Mouse (Mus musculus) midbrain, embryonic 15.5 days (tissue): ENCODE data around the gene Riox2. TPM values are rescaled to one million over a fixed set of nuclear protein-coding genes. Genes with fewer than 3 reads are reported as not detected.
"Not testable (repeated sequence)": the region's sequence is repeated elsewhere in the genome, so short reads cannot be mapped to it uniquely, and the experiment has no call there.

Experiments used
- ATAC-seq: fragments of 200-750 bp; cut with Nextera tagmentation; replicated peaks from 2 replicates; pipeline ENCODE4 v1.8.0; 2017; ENCODE audit warnings: moderate TSS enrichment
- H3K27ac ChIP-seq: fragments of 300-500 bp; sonication (generic); 2 replicates; pipeline ENCODE4 v1.5.1; 2015; ENCODE audit warnings: mild to moderate bottlenecking, inconsistent platforms
- H3K27me3 ChIP-seq: fragments of 300-500 bp; sonication (generic); replicated peaks from 2 replicates; pipeline ENCODE4 v1.6.1; 2015; ENCODE audit warnings: inconsistent platforms
- H3K36me3 ChIP-seq: fragments of 300-500 bp; sonication (generic); replicated peaks from 2 replicates; pipeline ENCODE4 v1.6.1; 2015; ENCODE audit warnings: inconsistent platforms
- H3K4me1 ChIP-seq: fragments of 300-500 bp; sonication (generic); 2 replicates; pipeline ENCODE4 v1.6.1; 2015; ENCODE audit warnings: inconsistent platforms
- H3K4me2 ChIP-seq: fragments of 300-500 bp; sonication (generic); 2 replicates; pipeline ENCODE4 v1.6.1; 2015; ENCODE audit warnings: inconsistent platforms, mild to moderate bottlenecking, moderate library complexity
- H3K4me3 ChIP-seq: fragments of 300-500 bp; sonication (generic); 2 replicates; pipeline ENCODE4 v1.5.1; 2015; ENCODE audit warnings: mild to moderate bottlenecking, inconsistent platforms
- H3K9ac ChIP-seq: fragments of 300-500 bp; sonication (generic); 2 replicates; pipeline ENCODE4 v1.6.1; 2015; ENCODE audit warnings: mild to moderate bottlenecking, inconsistent platforms
- H3K9me3 ChIP-seq: fragments of 300-500 bp; sonication (generic); 2 replicates; pipeline ENCODE4 v1.6.1; 2016; ENCODE audit warnings: inconsistent platforms
- WGBS: fragments of 180-500 bp; shearing (Covaris S2); methylation state at CpG from one replicate; pipeline ENCODE4 v1.1.7; 2015; ENCODE audit warnings: mixed read lengths; 5-methylcytosine and 5-hydroxymethylcytosine counted together
- polyA plus RNA-seq: library from polyadenylated mRNA; unstranded; fragments of >200 nt; fragmentation: Nextera tagmentation; extraction: Ambion mirVana; gene quantifications from 2 replicates; pipeline ENCODE4 v1.2.1, GENCODE M21; 2015

Gene Riox2
- polyA plus RNA-seq = 13.6 and 14.0 TPM in 2 replicates

- Histone ChIP-seq H3K9me3 (no peaks in the 10 kb centered on the region), H3K27me3 (no peaks in the 10 kb centered on the region), H3K36me3 (no peaks in the 10 kb centered on the region), H3K4me2 (peak within 1 kb of the TSS; percentile 83), H3K27ac (no peak within 1 kb of the TSS), H3K4me3 (peak within 1 kb of the TSS; percentile 77), H3K4me1 (peaks cover 7% of the 10 kb centered on the region; the same call in 1 of the 2 replicates), H3K9ac (peak within 1 kb of the TSS; percentile 54; the same call in 1 of the 2 replicates)
- ATAC-seq = peak; percentile 96
- WGBS = 1% methylated on average over 56 of the region's 56 CpGs
Observed at GRCm38 (mm10) chr16:59471637-59472278, at the start of gene Riox2. Riox2 (plus strand) TSS chr16:59471775.

GRCm38 (mm10) chr16:59427960-59428359 is 43.6 kb upstream of the Riox2 start:
- 57% methylated on average over 7 of the region's 7 CpGs for WGBS
- Histone ChIP-seq H3K27me3 (no peaks in the 10 kb centered on the region), H3K4me3 (no peak overlapping the region), H3K27ac (no peak overlapping the region), H3K36me3 (no peaks in the 10 kb centered on the region), H3K9ac (no peak overlapping the region), H3K9me3 (no peaks in the 10 kb centered on the region), H3K4me1 (no peaks in the 10 kb centered on the region), H3K4me2 (no peak overlapping the region)
- 0 out of 2 replicates have a peak, but pooled peaks have one; percentile 33 for ATAC-seq

- no peaks in the 10 kb centered on the region for H3K27me3 ChIP-seq
- no peak overlapping the region for H3K27ac ChIP-seq
- no peaks in the 10 kb centered on the region for H3K36me3 ChIP-seq
- ATAC-seq = no peak
- 71% methylated on average over 11 of the region's 11 CpGs for WGBS
- no peak overlapping the region for H3K4me3 ChIP-seq
- no peaks in the 10 kb centered on the region for H3K4me1 ChIP-seq
- no peaks in the 10 kb centered on the region for H3K9me3 ChIP-seq
- H3K4me2 ChIP-seq = no peak overlapping the region
- no peak overlapping the region for H3K9ac ChIP-seq
Observed at GRCm38 (mm10) chr16:59433181-59433580, 38.4 kb upstream of the Riox2 start.

GRCm38 (mm10) chr16:59444880-59445559 is 26.6 kb upstream of the Riox2 start:
- no peak for ATAC-seq
- no peak overlapping the region for H3K4me2 ChIP-seq
- no peaks in the 10 kb centered on the region for H3K9me3 ChIP-seq
- H3K27ac ChIP-seq = no peak overlapping the region
- WGBS = 86% methylated on average over 7 of the region's 7 CpGs
- no peaks in the 10 kb centered on the region for H3K36me3 ChIP-seq
- no peak overlapping the region for H3K9ac ChIP-seq
- H3K4me1 ChIP-seq = no peaks in the 10 kb centered on the region
- no peaks in the 10 kb centered on the region for H3K27me3 ChIP-seq
- H3K4me3 ChIP-seq = no peak overlapping the region

GRCm38 (mm10) chr16:59448181-59448580 is 23.4 kb upstream of the Riox2 start:
- H3K9me3 ChIP-seq = no peaks in the 10 kb centered on the region
- H3K4me2 ChIP-seq = no peak overlapping the region
- H3K27me3 ChIP-seq = no peaks in the 10 kb centered on the region
- ATAC-seq = no peak
- no peak overlapping the region for H3K27ac ChIP-seq
- WGBS = 85% methylated on average over 1 of the region's 1 CpGs
- no peaks in the 10 kb centered on the region for H3K4me1 ChIP-seq
- H3K9ac ChIP-seq = no peak overlapping the region
- no peaks in the 10 kb centered on the region for H3K36me3 ChIP-seq
- H3K4me3 ChIP-seq = no peak overlapping the region

GRCm38 (mm10) chr16:59449092-59449491 is 22.5 kb upstream of the Riox2 start:
- H3K36me3 ChIP-seq = no peaks in the 10 kb centered on the region
- H3K9me3 ChIP-seq = no peaks in the 10 kb centered on the region
- H3K4me2 ChIP-seq = no peak overlapping the region
- H3K27ac ChIP-seq = no peak overlapping the region
- ATAC-seq = no peak
- H3K9ac ChIP-seq = no peak overlapping the region
- no peak overlapping the region for H3K4me3 ChIP-seq
- H3K27me3 ChIP-seq = no peaks in the 10 kb centered on the region
- no peaks in the 10 kb centered on the region for H3K4me1 ChIP-seq

GRCm38 (mm10) chr16:59451813-59452212 is 19.8 kb upstream of the Riox2 start:
- Histone ChIP-seq H3K4me1 (no peaks in the 10 kb centered on the region), H3K27ac (no peak overlapping the region), H3K9me3 (no peaks in the 10 kb centered on the region), H3K4me2 (no peak overlapping the region), H3K4me3 (no peak overlapping the region), H3K9ac (no peak overlapping the region), H3K36me3 (no peaks in the 10 kb centered on the region), H3K27me3 (no peaks in the 10 kb centered on the region)
- 89% methylated on average over 5 of the region's 5 CpGs for WGBS
- no peak for ATAC-seq

- H3K4me2 ChIP-seq, H3K4me1 ChIP-seq, H3K27me3 ChIP-seq, H3K4me3 ChIP-seq, H3K9me3 ChIP-seq, ATAC-seq, H3K27ac ChIP-seq, H3K9ac ChIP-seq, H3K36me3 ChIP-seq: not testable (repeated sequence)
- WGBS = 85% methylated on average over 5 of the region's 5 CpGs
Observed at GRCm38 (mm10) chr16:59459259-59459861, 12.2 kb upstream of the Riox2 start.

- Histone ChIP-seq H3K27ac (no peak overlapping the region), H3K27me3 (no peaks in the 10 kb centered on the region), H3K9ac (no peak overlapping the region), H3K4me2 (no peak overlapping the region), H3K36me3 (no peaks in the 10 kb centered on the region), H3K4me3 (no peak overlapping the region), H3K9me3 (no peaks in the 10 kb centered on the region), H3K4me1 (no peaks in the 10 kb centered on the region)
- no peak for ATAC-seq
- WGBS = 76% methylated on average over 4 of the region's 4 CpGs
Observed at GRCm38 (mm10) chr16:59463567-59463966, 8.0 kb upstream of the Riox2 start.

- WGBS = 88% methylated on average over 6 of the region's 6 CpGs
- H3K4me2 ChIP-seq = no peak overlapping the region
- H3K9me3 ChIP-seq = no peaks in the 10 kb centered on the region
- H3K27me3 ChIP-seq = no peaks in the 10 kb centered on the region
- ATAC-seq = no peak
- H3K27ac ChIP-seq = no peak overlapping the region
- H3K4me1 ChIP-seq = no peaks in the 10 kb centered on the region
- H3K36me3 ChIP-seq = no peaks in the 10 kb centered on the region
- H3K4me3 ChIP-seq = no peak overlapping the region
- H3K9ac ChIP-seq = no peak overlapping the region
Observed at GRCm38 (mm10) chr16:59463973-59464372, 7.6 kb upstream of the Riox2 start.

- Histone ChIP-seq H3K27ac (no peak overlapping the region), H3K27me3 (no peaks in the 10 kb centered on the region), H3K4me1 (peaks cover 7% of the 10 kb centered on the region; the same call in 1 of the 2 replicates), H3K4me3 (no peak overlapping the region), H3K36me3 (no peaks in the 10 kb centered on the region), H3K4me2 (no peak overlapping the region), H3K9ac (no peak overlapping the region), H3K9me3 (no peaks in the 10 kb centered on the region)
- ATAC-seq = no peak
- WGBS = 91% methylated on average over 1 of the region's 1 CpGs
Observed at GRCm38 (mm10) chr16:59469846-59470245, 1.7 kb upstream of the Riox2 start.

GRCm38 (mm10) chr16:59472546-59472945 is 971 bp downstream of the Riox2 start:
- WGBS = 60% methylated on average over 6 of the region's 6 CpGs
- ATAC-seq = peak; percentile 24; the same call in 1 of the 2 replicates

More at GRCm38 (mm10) chr16:59472546-59472945, 971 bp downstream of the Riox2 start:
- Histone ChIP-seq H3K9ac (no peak overlapping the region), H3K27ac (no peak overlapping the region), H3K4me2 (peak overlapping the region; percentile 83), H3K4me1 (peaks cover 7% of the 10 kb centered on the region; the same call in 1 of the 2 replicates), H3K27me3 (no peaks in the 10 kb centered on the region), H3K36me3 (no peaks in the 10 kb centered on the region), H3K9me3 (no peaks in the 10 kb centered on the region), H3K4me3 (peak overlapping the region; percentile 77)
